Mouse (Mus musculus) embryonic fibroblast, embryonic 13.5 days (primary cell): ENCODE measurements at regions not wholly inside any gene's neighbourhood (a gene's known extent, or its start where the extent isn't known, plus 50 kb on each side); places are given as distances from the start of the nearest gene placed in this dataset.

ENCODE experiments used
- H3K27ac ChIP-seq: 2 replicates; pipeline ENCODE4 v1.5.1; 2012; ENCODE audit warnings: low read length, control low read depth, inconsistent platforms; ENCODE audit not compliant: insufficient read depth
- H3K4me1 ChIP-seq: 2 replicates; pipeline ENCODE4 v1.6.1; 2011; ENCODE audit warnings: low read length; ENCODE audit not compliant: control insufficient read depth, insufficient read depth
- H3K4me3 ChIP-seq: 2 replicates; pipeline ENCODE4 v1.5.1; 2011; ENCODE audit warnings: mild to moderate bottlenecking, control low read depth, low read length; ENCODE audit not compliant: insufficient read depth
- CTCF ChIP-seq: IDR thresholded peaks from 2 replicates; pipeline ENCODE4 v1.5.1; 2011; ENCODE audit warnings: mild to moderate bottlenecking, control low read depth, low read length, moderate library complexity, borderline replicate concordance; ENCODE audit not compliant: insufficient read depth
- POLR2A ChIP-seq: IDR thresholded peaks from 2 replicates; pipeline ENCODE4 v1.6.1; 2011; ENCODE audit warnings: low read depth, mild to moderate bottlenecking, control low read depth, low read length, moderate library complexity

DNA sequence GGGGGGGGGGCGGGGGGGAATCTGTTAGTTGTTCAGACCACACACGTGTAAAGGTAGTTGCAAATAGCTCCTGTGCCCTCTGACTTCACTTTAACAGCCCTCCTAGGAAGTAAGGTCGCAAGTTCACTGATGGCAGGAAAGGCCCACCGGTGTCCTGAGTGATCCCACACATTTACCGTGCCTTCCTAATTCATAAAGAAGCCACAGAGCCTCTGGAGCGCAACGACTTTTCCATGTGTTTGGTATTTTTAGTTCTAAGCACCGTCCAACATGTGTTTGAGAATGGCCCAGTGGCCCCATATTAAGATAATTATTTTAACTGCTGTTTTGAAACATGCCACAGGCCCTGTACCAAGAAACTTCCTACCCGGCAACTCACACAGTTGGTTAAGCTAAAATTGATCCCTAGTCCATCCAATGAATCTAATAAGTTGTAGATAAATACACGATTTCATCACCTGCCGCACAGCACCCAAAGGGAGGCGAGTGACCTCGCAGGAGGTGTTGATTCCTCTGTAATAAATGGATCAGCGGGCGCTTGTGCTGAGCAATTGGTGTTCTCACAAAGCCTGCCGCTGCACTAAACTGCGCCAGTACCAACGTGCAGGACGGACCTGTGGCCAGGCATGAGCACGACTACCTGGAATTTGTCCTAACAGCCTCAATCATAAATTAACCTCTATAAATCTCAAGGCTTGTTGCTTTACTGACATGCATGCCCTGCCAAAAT is 198.9 kb downstream of the Pax1 start:
- TF ChIP-seq CTCF: no peak
- TF ChIP-seq POLR2A: no peak
- Histone ChIP-seq H3K4me1 (no peaks in the 10 kb centered on the region), H3K27ac (no peak overlapping the region), H3K4me3 (no peak overlapping the region)

DNA sequence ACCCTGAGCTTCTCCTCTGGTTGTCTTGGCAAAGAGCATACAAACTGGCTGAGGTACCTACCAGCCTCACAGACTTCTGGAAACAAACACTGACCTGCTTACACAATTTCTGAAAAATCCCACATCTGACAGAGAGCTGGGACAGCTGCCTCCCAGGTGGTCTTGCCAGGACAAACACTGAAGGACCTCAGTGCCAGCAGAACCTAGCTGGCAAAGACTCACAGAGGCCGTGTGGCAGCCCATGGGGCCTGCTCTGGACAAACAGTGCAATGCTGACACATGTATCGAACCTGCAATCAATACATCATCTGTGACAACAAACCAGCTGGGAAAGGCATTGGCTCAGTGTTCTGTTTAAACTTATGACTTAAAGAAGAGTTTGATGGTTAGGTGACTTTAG is 167.4 kb downstream of the Pax1 start:
- no peak for TF ChIP-seq CTCF
- TF ChIP-seq POLR2A: no peak
- H3K4me1 ChIP-seq: no peaks in the 10 kb centered on the region
- no peak overlapping the region for H3K4me3 ChIP-seq
- no peak overlapping the region for H3K27ac ChIP-seq

DNA sequence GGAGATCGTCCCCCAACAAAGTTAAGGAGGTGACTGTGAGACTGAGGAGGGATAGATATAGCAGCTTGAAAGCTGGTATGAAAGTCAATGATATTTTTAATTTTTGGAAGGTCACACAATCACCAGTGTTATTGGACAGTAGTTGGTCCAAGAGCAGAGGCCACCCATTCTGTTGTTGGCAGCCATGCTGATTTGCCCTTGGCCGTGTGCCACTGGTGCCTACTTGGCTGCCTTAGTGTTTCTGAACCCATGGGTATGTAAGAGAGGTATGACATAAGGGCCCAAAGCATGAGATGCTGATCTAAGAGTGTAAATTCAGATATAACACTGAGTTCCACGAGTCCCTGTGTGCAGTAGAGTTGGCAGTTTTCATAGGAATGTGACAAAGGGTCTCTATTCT is 153.7 kb downstream of the Pax1 start:
- Histone ChIP-seq H3K4me3 (no peak overlapping the region), H3K27ac (no peak overlapping the region), H3K4me1 (no peaks in the 10 kb centered on the region)
- TF ChIP-seq POLR2A (no peak), CTCF (no peak)

DNA sequence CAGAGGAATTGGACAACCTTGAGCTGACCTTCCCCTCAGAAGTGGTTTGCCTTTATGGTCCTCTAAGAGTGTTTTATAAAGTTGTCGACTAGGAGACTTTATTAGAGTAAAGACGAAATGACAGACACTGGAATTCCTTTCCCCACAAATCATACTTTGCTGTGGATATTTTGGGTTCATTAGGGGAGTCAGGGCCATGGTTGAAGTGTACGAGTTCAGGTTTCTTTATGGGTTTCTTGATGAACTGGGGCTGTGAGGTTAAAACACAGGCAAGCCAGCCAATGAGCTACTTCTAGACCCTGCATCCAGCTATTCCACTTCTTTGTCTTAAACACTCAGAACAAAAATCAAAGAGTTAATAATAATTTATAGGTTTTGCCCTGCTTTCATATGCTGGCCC is 153.0 kb downstream of the Pax1 start:
- no peaks in the 10 kb centered on the region for H3K4me1 ChIP-seq
- TF ChIP-seq CTCF: no peak
- TF ChIP-seq POLR2A: no peak
- H3K27ac ChIP-seq: no peak overlapping the region
- H3K4me3 ChIP-seq: no peak overlapping the region

DNA sequence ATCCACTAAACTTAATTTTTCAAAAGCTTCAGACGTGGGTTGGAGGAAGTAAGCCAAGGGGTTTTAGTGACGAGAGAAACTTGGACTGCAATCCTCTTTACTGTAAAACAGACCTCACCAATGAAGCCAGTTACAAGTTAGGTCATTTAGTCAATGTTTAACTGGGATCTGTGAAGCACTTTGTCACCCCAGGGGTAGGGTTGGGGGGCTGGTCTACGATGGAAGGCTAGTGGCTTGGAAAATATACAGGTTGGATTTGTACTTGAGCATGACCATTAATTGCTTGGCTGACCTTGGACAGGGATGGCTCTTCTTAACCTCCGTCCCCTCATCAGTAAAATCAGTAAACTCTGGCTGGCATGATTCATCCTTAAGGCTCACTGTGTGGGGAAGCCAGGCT is 142.2 kb downstream of the Pax1 start:
- H3K4me3 ChIP-seq: no peak overlapping the region
- no peaks in the 10 kb centered on the region for H3K4me1 ChIP-seq
- H3K27ac ChIP-seq: no peak overlapping the region
- TF ChIP-seq CTCF: no peak
- no peak for TF ChIP-seq POLR2A

DNA sequence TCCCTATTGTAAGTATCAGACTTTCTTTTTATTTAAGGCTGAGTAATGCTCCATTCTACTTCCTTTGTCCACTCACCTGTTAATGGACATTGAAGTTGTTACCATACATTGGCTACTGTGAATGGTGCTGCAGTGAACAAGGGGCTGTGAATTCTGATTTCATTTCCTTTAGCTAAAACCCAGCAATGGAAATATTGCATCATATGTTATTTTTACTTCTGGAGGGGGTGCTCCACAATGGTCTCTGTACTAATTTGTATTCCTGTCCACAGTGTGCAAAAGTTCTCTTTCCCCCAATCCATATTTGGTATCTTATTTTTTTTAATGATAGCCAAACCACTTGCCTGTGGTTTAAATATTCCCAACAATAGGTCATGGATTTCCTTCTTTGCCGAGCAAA is 137.0 kb downstream of the Pax1 start:
- H3K27ac ChIP-seq: no peak overlapping the region
- H3K4me1 ChIP-seq: no peaks in the 10 kb centered on the region
- H3K4me3 ChIP-seq: no peak overlapping the region
- TF ChIP-seq CTCF (no peak), POLR2A (no peak)

DNA sequence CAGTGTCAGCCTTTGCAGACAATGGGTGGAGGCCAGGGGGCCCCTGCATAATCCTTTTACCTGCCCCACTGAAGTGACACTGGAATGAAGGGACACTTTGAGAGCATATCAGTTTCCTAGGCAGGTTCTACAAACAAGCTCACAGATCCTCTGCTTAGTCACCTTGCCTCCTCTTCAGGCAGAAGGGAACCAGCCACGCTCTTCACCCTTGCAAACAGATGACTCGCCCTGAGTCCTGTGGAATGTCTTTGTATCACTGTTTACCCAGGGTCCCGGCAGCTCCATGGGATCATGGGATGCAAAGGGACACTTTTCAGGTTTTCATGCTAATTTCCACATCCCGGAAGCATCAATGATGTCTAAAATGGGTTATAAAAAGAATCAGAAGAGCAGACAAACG is 94.2 kb downstream of the Pax1 start:
- H3K27ac ChIP-seq: no peak overlapping the region
- H3K4me3 ChIP-seq: no peak overlapping the region
- no peak for TF ChIP-seq CTCF
- no peak for TF ChIP-seq POLR2A
- no peaks in the 10 kb centered on the region for H3K4me1 ChIP-seq

DNA sequence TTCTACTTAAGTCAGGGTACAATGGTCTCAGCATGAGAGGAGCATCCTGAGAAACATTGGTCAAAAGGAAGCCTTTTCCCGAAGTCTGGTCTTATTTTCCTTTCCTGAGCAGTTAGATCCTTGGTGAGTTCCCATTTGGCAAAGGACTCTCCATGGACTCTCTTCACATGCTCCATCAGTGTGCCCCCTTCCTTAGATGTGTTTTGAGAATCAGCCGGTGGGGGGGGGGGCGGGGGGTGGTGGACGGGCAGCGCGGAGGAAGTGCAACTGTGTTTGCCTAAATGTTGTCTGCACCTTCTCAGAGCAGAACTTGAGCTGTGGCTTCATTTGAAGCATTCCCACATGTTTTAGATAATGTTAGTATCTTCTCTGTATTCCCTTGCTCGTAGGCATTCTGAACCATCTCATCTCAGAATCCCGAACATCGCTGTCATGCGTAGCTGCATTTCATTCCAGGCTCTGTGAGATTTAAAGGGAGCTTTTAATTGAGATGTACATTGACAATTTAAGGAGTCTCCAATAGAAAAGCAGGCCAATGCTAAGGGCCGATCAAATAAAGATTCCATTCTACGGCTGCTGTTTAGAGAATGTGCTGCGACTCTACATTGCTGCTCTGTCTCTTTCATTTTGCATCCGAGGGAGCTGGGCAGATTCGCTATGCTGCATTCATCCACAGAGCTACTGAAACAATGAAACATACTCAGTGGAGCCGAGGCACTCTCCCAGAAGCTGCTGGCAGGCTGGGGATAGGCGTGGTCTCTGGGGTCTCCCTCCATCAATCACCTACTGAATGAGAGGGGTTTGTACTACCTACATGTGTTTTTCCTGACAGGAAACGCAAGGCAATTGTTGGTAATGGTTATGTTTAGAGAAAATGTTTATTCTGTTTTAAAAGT is 92.9 kb downstream of the Pax1 start:
- Histone ChIP-seq H3K4me1 (no peaks in the 10 kb centered on the region), H3K27ac (no peak overlapping the region), H3K4me3 (no peak overlapping the region)
- TF ChIP-seq CTCF (no peak), POLR2A (no peak)
